Mouse (Mus musculus): ENCODE measurements around the gene Lmx1b.

The Lmx1b gene

GRCm38 (mm10) chr2:33582457-33583060 lies 57.8 kb downstream of the Lmx1b start:
- no peak for DNase-seq (ENCODE audit: low read depth, low spot score)

DNA sequence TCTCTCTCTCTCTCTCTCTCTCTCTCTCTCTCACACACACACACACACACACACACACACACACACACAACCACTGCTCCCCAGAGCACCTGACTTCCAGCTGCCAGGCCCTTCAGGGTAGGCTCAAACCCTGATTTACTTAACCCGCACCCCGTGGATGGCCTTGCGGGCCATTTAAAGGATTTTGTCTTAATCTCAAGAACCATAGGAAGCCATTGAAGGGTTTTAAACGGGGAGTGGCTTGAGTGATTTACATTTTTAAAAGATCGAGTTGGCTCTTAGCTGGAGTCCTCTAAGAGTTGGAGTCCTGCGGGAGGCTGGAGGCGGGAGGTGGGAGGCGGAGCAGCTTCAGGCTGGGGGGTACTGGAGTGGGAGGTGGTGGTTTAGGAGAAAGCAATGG lies 58.4 kb downstream of the Lmx1b start:
- no peak for DNase-seq (ENCODE audit: low read depth, low spot score)

DNA sequence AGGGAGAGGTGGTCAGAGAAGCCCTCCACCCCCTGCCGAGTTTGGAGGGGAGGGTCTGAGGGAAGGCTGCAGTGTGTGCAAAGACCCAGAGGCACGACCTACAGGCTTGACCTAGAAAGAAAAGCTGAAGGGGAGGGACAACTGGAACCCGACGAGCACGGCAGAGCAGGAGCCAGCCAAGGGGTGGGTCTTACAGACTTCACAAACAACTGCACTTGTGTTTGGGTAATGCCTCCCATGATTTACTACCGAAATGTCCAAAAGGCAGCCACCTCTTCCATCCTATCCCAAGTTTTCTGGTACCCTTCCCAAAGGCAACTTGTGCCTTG lies 58.9 kb downstream of the Lmx1b start:
- DNase-seq (ENCODE audit: low read depth, low spot score), result no peak

- no peak for DNase-seq (ENCODE audit: low read depth, low spot score)
These were observed 59.4 kb downstream of the Lmx1b start for GRCm38 (mm10) chr2:33580697-33581448.

- no peak for DNase-seq (ENCODE audit: low read depth, low spot score)
These were observed 64.9 kb downstream of the Lmx1b start for GRCm38 (mm10) chr2:33575406-33575805.

GRCm38 (mm10) chr2:33573075-33573474 lies 67.2 kb downstream of the Lmx1b start:
- DNase-seq (ENCODE audit: low read depth, low spot score), result no peak

DNA sequence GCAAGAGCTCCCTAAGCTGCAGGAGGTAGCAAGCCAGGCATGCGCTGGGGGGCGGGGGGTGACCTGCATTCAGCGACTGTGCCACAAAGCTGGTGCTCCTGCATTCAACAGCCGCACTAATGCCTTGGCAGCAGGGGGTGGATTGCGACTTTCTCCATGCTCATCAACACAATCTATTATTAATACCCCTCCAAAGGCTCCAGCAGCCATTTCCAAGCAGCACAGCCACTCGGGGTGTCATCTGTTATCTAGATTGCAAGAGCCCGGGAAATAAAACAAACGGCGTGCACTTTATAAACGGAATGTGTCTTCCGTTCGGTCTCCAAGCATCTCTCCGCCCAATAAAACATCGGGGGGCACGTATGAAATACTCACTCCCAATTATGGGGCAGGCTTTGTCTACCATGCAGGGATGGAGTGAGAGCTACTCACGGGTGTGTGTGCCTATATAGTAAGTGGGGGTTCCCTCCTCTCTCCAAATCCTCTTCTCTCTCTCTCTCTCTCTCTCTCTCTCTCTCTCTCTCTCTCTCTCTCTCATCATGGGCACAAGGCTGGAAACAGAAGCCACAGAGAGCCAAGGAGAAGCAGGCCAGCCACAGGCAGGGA lies 69.0 kb downstream of the Lmx1b start:
- DNase-seq (ENCODE audit: low read depth, low spot score), result no peak

DNA sequence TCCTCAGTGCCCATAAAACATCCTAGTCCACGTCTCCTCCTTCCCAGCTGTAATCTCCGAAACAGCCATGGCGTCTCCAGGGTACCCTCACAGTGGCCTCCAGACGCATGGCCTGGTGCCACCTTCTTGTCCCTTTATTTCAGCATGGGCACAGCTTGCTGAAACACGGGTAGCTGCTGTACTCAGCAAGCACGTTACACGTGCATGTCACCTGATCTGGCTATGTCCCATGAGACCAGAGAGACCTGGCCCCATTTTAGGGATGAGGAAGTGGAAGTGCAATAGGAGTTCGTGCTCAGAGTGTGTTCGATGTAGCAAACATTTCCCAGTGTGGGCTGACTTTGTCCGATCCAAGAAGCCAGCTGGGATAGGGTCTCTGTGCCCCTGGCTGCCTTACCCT lies 70.6 kb downstream of the Lmx1b start:
- no peak for DNase-seq (ENCODE audit: low read depth, low spot score)

- DNase-seq (ENCODE audit: low read depth, low spot score), result no peak
These were observed 71.1 kb downstream of the Lmx1b start for GRCm38 (mm10) chr2:33569240-33569639.

DNA sequence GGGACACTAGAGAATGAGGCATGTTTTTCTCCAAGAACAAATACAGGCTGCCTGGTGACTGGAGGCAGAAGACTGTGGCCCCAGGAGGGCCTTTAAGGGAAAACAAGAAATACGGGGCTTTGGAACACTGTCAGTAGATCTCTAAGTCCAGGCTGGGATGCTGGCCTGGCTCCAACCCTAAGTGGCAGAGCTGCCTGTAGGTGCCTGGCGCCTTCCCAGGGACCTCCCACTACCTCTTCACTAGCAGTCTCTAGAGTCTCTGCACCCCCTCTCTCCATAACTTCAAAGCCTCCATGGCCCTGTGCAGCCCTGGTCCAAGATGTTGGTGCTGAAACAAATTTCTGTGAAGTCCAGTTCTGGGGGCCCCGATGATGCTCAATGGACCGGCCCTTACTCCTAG lies 74.4 kb downstream of the Lmx1b start:
- no peak for DNase-seq (ENCODE audit: low read depth, low spot score)

DNA sequence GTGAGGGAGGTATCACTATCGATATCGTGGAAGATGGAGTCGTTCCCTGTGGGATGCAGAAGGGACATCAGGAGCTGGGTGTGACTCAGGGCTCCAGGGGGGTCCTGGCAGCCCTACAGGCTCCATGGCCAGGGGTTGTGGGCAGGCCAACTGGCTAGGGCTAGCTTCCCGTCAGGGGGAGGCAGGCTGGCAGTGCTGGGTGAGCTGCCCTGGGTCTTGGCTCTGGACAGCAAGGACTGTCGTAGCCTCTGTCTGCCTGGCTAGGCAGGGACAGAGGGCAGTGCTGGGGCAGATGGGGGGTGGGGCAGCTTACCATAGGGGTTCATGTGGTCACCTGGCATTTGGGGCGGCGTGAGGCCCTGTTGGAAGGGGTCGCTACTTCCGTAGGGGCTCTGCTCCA lies 75.6 kb downstream of the Lmx1b start:
- no peak for DNase-seq (ENCODE audit: low read depth, low spot score)

GRCm38 (mm10) chr2:33559752-33560151 lies 80.6 kb downstream of the Lmx1b start:
- DNase-seq (ENCODE audit: low read depth, low spot score), result no peak

DNA sequence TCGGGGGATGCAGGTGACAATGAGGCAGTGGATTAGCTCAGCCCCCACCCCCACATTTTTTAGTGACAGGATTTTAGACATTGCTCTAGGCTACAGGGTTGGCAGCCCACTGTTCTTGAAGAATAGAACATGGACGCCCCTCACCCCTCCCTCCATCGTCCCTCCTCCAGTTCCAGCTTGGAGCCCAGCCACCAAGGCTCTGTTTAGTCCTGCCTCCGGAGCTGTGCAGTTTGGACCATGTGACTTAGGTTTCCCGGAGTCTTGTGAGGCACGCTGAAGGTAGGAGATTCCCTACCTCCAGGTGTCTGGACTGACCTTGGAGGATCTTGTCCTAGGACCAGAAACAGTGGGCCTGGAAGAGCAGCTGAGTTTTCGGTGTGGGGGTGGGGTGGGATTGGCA lies 81.0 kb downstream of the Lmx1b start:
- no peak for DNase-seq (ENCODE audit: low read depth, low spot score)

DNA sequence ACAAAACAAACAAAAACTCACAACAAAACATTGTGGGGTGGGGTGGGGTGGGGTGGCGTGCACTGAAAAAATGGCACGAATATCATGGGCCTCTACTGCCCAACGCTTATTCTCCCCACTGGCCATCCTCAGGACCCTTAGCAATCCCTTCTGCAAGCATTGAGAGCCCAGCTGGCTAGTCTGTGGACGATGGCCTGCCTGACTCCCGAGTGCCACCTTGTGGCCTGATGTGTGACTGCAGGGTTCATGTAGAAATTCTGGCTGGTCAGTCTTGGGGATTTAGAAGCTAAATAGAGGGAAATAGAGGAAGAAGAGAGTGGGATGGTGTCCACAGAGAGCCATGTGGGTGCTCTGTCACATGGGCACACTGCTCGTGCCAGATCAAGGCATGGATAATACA lies 82.1 kb downstream of the Lmx1b start:
- peak; percentile 71 for DNase-seq (ENCODE audit: low read depth, low spot score)

DNA sequence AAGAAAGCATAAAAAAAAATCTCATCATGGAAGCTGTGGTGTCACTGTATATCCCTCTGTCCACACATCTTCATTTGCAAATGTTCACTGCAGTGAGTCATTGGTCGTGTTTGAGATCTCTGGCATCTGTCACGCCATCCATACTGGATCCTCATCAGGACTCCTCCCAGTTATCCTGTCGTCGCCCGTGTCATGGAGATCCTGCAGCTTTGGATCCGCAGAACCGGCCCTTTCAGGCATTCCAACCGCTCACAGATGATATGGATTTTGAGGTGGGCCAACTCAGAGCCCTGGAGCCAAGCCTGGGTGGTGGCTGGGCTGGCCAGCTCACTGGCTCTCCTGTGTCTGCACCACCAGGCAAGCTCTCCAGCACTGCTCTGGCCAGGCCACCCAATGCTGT lies 84.7 kb downstream of the Lmx1b start:
- DNase-seq (ENCODE audit: low read depth, low spot score), result no peak

- DNase-seq (ENCODE audit: low read depth, low spot score), result no peak
These were observed 87.6 kb downstream of the Lmx1b start for GRCm38 (mm10) chr2:33552672-33553071.

DNA sequence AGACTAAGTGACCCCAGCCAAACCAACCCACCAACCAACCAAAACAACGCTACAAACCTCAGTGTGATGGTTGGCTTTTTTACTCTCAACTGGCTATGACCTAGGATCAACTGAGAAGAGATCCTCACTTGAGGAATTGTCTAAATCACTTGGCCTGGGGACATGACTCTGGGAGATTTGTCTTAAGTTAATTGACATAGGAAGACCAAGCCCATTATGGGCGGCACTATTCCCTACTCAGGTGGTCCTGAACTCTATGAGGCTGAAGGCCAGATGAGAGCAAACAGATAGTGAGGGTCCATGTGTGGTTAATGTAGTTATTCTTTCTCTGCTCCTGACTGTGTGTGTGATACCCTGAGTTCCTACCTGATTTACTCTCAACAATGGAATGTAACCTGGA lies 92.7 kb downstream of the Lmx1b start:
- DNase-seq (ENCODE audit: low read depth, low spot score), result no peak

DNA sequence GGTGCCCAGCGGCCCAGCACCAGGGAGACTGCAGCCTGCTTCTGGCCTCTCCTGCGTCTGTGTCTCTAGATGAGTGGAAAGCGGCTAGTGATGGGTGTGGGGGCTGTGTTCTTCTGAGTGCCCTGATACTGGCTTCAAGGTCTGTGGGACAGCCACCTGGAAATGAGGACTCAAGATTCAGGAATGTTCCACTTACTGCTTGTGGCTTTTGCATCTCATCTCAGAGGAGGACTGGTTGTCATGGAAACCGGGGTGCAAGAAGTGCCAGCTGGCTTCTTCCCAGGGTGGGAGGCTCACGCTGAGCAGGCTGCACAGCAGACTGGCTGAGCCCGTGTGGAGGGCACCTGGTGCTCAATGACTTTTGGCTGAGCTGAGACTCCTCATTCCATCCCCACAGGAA lies 93.4 kb downstream of the Lmx1b start:
- DNase-seq (ENCODE audit: low read depth, low spot score), result no peak

DNA sequence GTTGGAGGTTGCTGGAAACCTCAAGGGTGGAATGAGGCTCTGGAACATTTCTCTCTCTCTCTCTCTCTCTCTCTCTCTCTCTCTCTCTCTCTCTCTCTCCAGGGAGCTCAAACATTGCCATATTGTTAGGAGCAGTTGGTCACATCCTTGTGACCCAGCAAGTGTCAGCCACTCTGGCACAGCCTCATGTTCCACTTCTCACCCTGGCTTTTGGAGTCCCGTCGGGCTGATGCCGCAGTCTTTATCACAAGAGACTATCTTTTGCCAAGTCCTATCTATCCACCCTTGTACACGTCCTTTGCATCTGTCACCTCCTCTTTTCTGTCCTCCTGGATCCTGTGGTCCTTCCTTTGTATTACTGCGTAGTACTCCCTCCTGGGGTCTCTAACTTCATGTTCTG lies 94.3 kb downstream of the Lmx1b start:
- DNase-seq (ENCODE audit: low read depth, low spot score), result no peak

- no peak for DNase-seq (ENCODE audit: low read depth, low spot score)
These were observed 95.3 kb downstream of the Lmx1b start for GRCm38 (mm10) chr2:33544781-33545566.

DNA sequence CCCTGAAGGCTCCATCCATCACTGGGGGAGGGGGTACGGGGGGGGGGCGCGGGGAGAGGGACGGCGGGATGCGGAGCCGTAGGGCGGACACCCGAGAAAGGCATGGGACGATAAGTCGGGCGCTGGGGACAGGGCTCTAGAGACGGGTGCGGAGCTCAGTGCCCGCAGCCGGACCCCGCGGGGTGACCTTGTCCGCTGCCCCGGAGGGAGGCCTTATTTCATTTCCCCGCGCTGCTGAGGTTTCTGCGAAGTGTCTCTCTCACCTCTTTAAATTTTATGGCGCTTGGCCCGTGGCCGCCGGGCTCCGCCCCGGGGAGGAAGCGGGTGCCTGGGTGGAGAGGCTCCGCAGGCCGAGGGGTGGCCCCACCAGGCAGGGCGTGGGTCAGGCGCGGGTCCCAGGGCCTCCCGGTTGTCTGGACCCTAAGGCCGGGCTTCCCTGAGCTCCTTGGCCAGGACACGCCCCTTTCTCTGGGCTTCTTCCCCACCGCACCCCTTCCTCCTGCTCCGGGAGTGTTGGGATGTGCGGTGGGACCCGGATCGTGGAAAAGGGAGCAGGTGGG lies 96.0 kb downstream of the Lmx1b start:
- no peak for DNase-seq (ENCODE audit: low read depth, low spot score)
